Mouse (Mus musculus): ENCODE measurements around the gene Megf6.

Megf6 gene

GRCm38 (mm10) chr4:154211459-154211858, 40.9 kb downstream of the Megf6 start:
- DNase-seq (ENCODE audit: low spot score), result no peak

- no peak for DNase-seq (ENCODE audit: low spot score)
Observed at GRCm38 (mm10) chr4:154213586-154213985, 43.1 kb downstream of the Megf6 start.

GRCm38 (mm10) chr4:154214075-154214474, 43.5 kb downstream of the Megf6 start:
- no peak for DNase-seq (ENCODE audit: low spot score)

GRCm38 (mm10) chr4:154217711-154218350, 47.3 kb downstream of the Megf6 start:
- no peak for DNase-seq (ENCODE audit: low spot score)

- DNase-seq (ENCODE audit: low spot score), result no peak
Observed at GRCm38 (mm10) chr4:154222773-154223172, 52.2 kb downstream of the Megf6 start.

- DNase-seq (ENCODE audit: low spot score), result no peak
Observed at GRCm38 (mm10) chr4:154224267-154224969, 53.9 kb downstream of the Megf6 start.

- DNase-seq (ENCODE audit: low spot score), result no peak
Observed at GRCm38 (mm10) chr4:154224970-154225309, 54.4 kb downstream of the Megf6 start.

- no peak for DNase-seq (ENCODE audit: low spot score)
Observed at GRCm38 (mm10) chr4:154226678-154227077, 56.1 kb downstream of the Megf6 start.

- no peak for DNase-seq (ENCODE audit: low spot score)
Observed at GRCm38 (mm10) chr4:154228336-154228735, 57.8 kb downstream of the Megf6 start.

- DNase-seq (ENCODE audit: low spot score), result no peak
Observed at GRCm38 (mm10) chr4:154229569-154229968, 59.0 kb downstream of the Megf6 start.

GRCm38 (mm10) chr4:154231380-154231779, 60.9 kb downstream of the Megf6 start:
- no peak for DNase-seq (ENCODE audit: low spot score)

GRCm38 (mm10) chr4:154232295-154232694, 61.8 kb downstream of the Megf6 start:
- no peak for DNase-seq (ENCODE audit: low spot score)

- no peak for DNase-seq (ENCODE audit: low spot score)
Observed at GRCm38 (mm10) chr4:154236001-154236400, 65.5 kb downstream of the Megf6 start.

- no peak for DNase-seq (ENCODE audit: low spot score)
Observed at GRCm38 (mm10) chr4:154236893-154237292, 66.4 kb downstream of the Megf6 start.

- DNase-seq (ENCODE audit: low spot score), result no peak
Observed at GRCm38 (mm10) chr4:154237306-154237705, 66.8 kb downstream of the Megf6 start.

GRCm38 (mm10) chr4:154239199-154239598, 68.7 kb downstream of the Megf6 start:
- no peak for DNase-seq (ENCODE audit: low spot score)

GRCm38 (mm10) chr4:154240608-154241007, 70.1 kb downstream of the Megf6 start:
- no peak for DNase-seq (ENCODE audit: low spot score)

GRCm38 (mm10) chr4:154245342-154245741, 74.8 kb downstream of the Megf6 start:
- DNase-seq (ENCODE audit: low spot score), result no peak

GRCm38 (mm10) chr4:154246115-154247040, 75.8 kb downstream of the Megf6 start:
- peak; percentile 72 for DNase-seq (ENCODE audit: low spot score)

GRCm38 (mm10) chr4:154247207-154248091, 76.9 kb downstream of the Megf6 start:
- no peak for DNase-seq (ENCODE audit: low spot score)

- no peak for DNase-seq (ENCODE audit: low spot score)
Observed at GRCm38 (mm10) chr4:154248092-154248805, 77.7 kb downstream of the Megf6 start.
